Comparison of ENCODE assay signal across 23 mouse cellular contexts in genomic region chr10:93397711-93398110, GRCm38 (mm10). TPM values are rescaled to one million over a fixed set of nuclear protein-coding genes. Genes with fewer than 3 reads are reported as not detected.
DNase-seq lines count a peak whose midpoint lies in the region; ATAC-seq and TF ChIP-seq lines count a peak whose summit lies in the region.
"Had no signal": no experiment of that assay in that cellular context is flagged by ENCODE, and none has a peak within 500 bp of the region (broad histone marks: within the 10 kb centered on the region; RNA-seq: fewer than 3 reads in every experiment).

No protein-coding gene starts in this region.

- no peaks in the 10 kb centered on the region for H3K79me2 ChIP-seq in MEL (ENCODE audit: control insufficient read depth, insufficient read depth, low read length, poor library complexity)

- no peak for TF ChIP-seq CTCF in MEL (IDR thresholded peaks at IDR 0.05 in 2 of 3, conservative IDR thresholded peaks at IDR 0.05 in 1 of 3; ENCODE audit: control insufficient read depth in 1 of 3, insufficient read depth in 1 of 3, low read depth in 2 of 3, low read length in 3 of 3, poor library complexity in 1 of 3, severe bottlenecking in 1 of 3)
- TF ChIP-seq CTCF in midbrain, postnatal 0 days (IDR thresholded peaks at IDR 0.05): no peak

- H3K9ac ChIP-seq in forebrain, embryonic 11.5 days (ENCODE audit: low read length): no peak overlapping the region
- H3K9ac ChIP-seq in forebrain, embryonic 13.5 days: no peak overlapping the region
- no peak overlapping the region for H3K9ac ChIP-seq in MEL (ENCODE audit: control insufficient read depth, low read depth, low read length, poor library complexity, severe bottlenecking)
- H3K9ac ChIP-seq in midbrain, postnatal 0 days (replicated peaks; ENCODE audit: low read length, poor library complexity, severe bottlenecking): no peak overlapping the region
- H3K9ac ChIP-seq: embryonic facial prominence, embryonic 12.5 days; embryonic facial prominence, embryonic 15.5 days; forebrain, embryonic 12.5 days; hindbrain, embryonic 14.5 days had no signal

- no peak for ATAC-seq in forebrain, embryonic 11.5 days (replicated peaks; ENCODE audit: low FRiP score)
- ATAC-seq in forebrain, embryonic 13.5 days: no peak
- no peak for ATAC-seq in midbrain, postnatal 0 days (ENCODE audit: low FRiP score)
- ATAC-seq: forebrain, embryonic 16.5 days; hindbrain, postnatal 0 days; inflammation-experienced regulatory T-cells, adult 6 months; intestine, embryonic 16.5 days had no signal

- no peaks in the 10 kb centered on the region for H3K4me1 ChIP-seq in forebrain, embryonic 11.5 days (replicated peaks; ENCODE audit: control insufficient read depth, insufficient read depth, low read length)
- no peaks in the 10 kb centered on the region for H3K4me1 ChIP-seq in forebrain, embryonic 13.5 days
- no peaks in the 10 kb centered on the region for H3K4me1 ChIP-seq in MEL (ENCODE audit: control insufficient read depth in 1 of 2, insufficient read depth in 2 of 2, low read length in 2 of 2)
- H3K4me1 ChIP-seq in midbrain, postnatal 0 days (ENCODE audit: insufficient read depth, low read length): no peaks in the 10 kb centered on the region
- H3K4me1 ChIP-seq: embryonic facial prominence, embryonic 12.5 days; embryonic facial prominence, embryonic 15.5 days; forebrain, embryonic 12.5 days had no signal

- no peaks in the 10 kb centered on the region for H3K9me3 ChIP-seq in forebrain, embryonic 11.5 days (ENCODE audit: control insufficient read depth, low read length)
- H3K9me3 ChIP-seq in forebrain, embryonic 13.5 days (replicated peaks): no peaks in the 10 kb centered on the region
- no peaks in the 10 kb centered on the region for H3K9me3 ChIP-seq in MEL (replicated peaks; ENCODE audit: insufficient read depth, low read length)
- no peaks in the 10 kb centered on the region for H3K9me3 ChIP-seq in midbrain, postnatal 0 days (ENCODE audit: low read length)
- H3K9me3 ChIP-seq: embryonic facial prominence, embryonic 12.5 days; embryonic facial prominence, embryonic 15.5 days; forebrain, embryonic 12.5 days had no signal

- no peak for TF ChIP-seq POLR2A in MEL (IDR thresholded peaks at IDR 0.05; ENCODE audit: control insufficient read depth in 1 of 2, insufficient read depth in 1 of 2, low read depth in 1 of 2, low read length in 2 of 2, poor library complexity in 1 of 2)

- H3K36me3 ChIP-seq in forebrain, embryonic 11.5 days (ENCODE audit: control insufficient read depth, insufficient read depth, low read length): no peaks in the 10 kb centered on the region
- H3K36me3 ChIP-seq in forebrain, embryonic 13.5 days (ENCODE audit: poor library complexity, severe bottlenecking): no peaks in the 10 kb centered on the region
- no peaks in the 10 kb centered on the region for H3K36me3 ChIP-seq in MEL (ENCODE audit: control insufficient read depth in 1 of 2, insufficient read depth in 2 of 2, low read length in 2 of 2)
- H3K36me3 ChIP-seq in midbrain, postnatal 0 days (ENCODE audit: insufficient read depth, low read length): no peaks in the 10 kb centered on the region
- H3K36me3 ChIP-seq: embryonic facial prominence, embryonic 12.5 days; embryonic facial prominence, embryonic 15.5 days; forebrain, embryonic 12.5 days had no signal

- H3K27me3 ChIP-seq in forebrain, embryonic 11.5 days (ENCODE audit: control insufficient read depth, insufficient read depth, low read length): no peaks in the 10 kb centered on the region
- no peaks in the 10 kb centered on the region for H3K27me3 ChIP-seq in forebrain, embryonic 13.5 days
- no peaks in the 10 kb centered on the region; a peak in 2 of 4 replicates for H3K27me3 ChIP-seq in MEL (ENCODE audit: control insufficient read depth in 1 of 2, insufficient read depth in 2 of 2, low read length in 2 of 2)
- no peaks in the 10 kb centered on the region for H3K27me3 ChIP-seq in midbrain, postnatal 0 days (ENCODE audit: insufficient read depth, low read length)
- H3K27me3 ChIP-seq: embryonic facial prominence, embryonic 12.5 days; embryonic facial prominence, embryonic 15.5 days; forebrain, embryonic 12.5 days had no signal

- no peak for TF ChIP-seq RAD21 in MEL (IDR thresholded peaks at IDR 0.05; ENCODE audit: low read depth, low read length)

- peak; percentile 11 for DNase-seq in forebrain, embryonic 11.5 days (ENCODE audit: low spot score)
- DNase-seq in MEL (ENCODE audit: low read depth, low spot score): peak; percentile 57
- DNase-seq in c-Kit-positive CD71-positive TER-119-positive erythroid progenitor cells, embryonic 14.5 days (ENCODE audit: low spot score): peak; percentile 59
- no peak for DNase-seq in midbrain, postnatal 0 days (ENCODE audit: low spot score)
- DNase-seq in heart, postnatal 25 days (ENCODE audit: low spot score): no peak
- DNase-seq: adrenal gland, adult 2 months; adrenal gland, postnatal 14 days; cerebellum, adult 18-20 months; cerebellum, adult 9-10 months; cerebellum, postnatal 14 days; gastrocnemius, postnatal 10 days; gastrocnemius, postnatal 36 days; heart, postnatal 4 days had no signal

- H3K4me3 ChIP-seq in forebrain, embryonic 11.5 days (ENCODE audit: low read depth, low read length): no peak overlapping the region
- no peak overlapping the region for H3K4me3 ChIP-seq in forebrain, embryonic 13.5 days
- no peak overlapping the region for H3K4me3 ChIP-seq in MEL (ENCODE audit: control insufficient read depth in 1 of 2, insufficient read depth in 1 of 2, low read depth in 2 of 2, low read length in 2 of 2)
- no peak overlapping the region for H3K4me3 ChIP-seq in midbrain, postnatal 0 days (ENCODE audit: low read depth, low read length)
- H3K4me3 ChIP-seq: embryonic facial prominence, embryonic 12.5 days; embryonic facial prominence, embryonic 15.5 days; forebrain, embryonic 12.5 days had no signal

- WGBS in forebrain, embryonic 11.5 days: 86% methylated on average over 5 of the region's 5 CpGs
- WGBS in forebrain, embryonic 13.5 days: 86% methylated on average over 5 of the region's 5 CpGs
- WGBS in midbrain, postnatal 0 days: 91% methylated on average over 5 of the region's 5 CpGs

- no peak overlapping the region for H3K27ac ChIP-seq in forebrain, embryonic 11.5 days (ENCODE audit: low read depth, low read length)
- H3K27ac ChIP-seq in forebrain, embryonic 13.5 days: no peak overlapping the region
- H3K27ac ChIP-seq in MEL (ENCODE audit: control insufficient read depth, low read depth, low read length): no peak overlapping the region
- no peak overlapping the region for H3K27ac ChIP-seq in midbrain, postnatal 0 days (ENCODE audit: low read depth, low read length)
- H3K27ac ChIP-seq: embryonic facial prominence, embryonic 12.5 days; embryonic facial prominence, embryonic 15.5 days; forebrain, embryonic 12.5 days; hindbrain, embryonic 14.5 days; hindbrain, postnatal 0 days had no signal

- H3K4me2 ChIP-seq in forebrain, embryonic 11.5 days (ENCODE audit: low read depth, low read length, severe bottlenecking): no peak overlapping the region
- H3K4me2 ChIP-seq in forebrain, embryonic 13.5 days: no peak overlapping the region
- H3K4me2 ChIP-seq in midbrain, postnatal 0 days (ENCODE audit: low read depth, low read length, poor library complexity, severe bottlenecking): no peak overlapping the region
- H3K4me2 ChIP-seq: embryonic facial prominence, embryonic 12.5 days; embryonic facial prominence, embryonic 15.5 days; forebrain, embryonic 12.5 days; heart, embryonic 11.5 days; hindbrain, embryonic 14.5 days had no signal

- no peak for TF ChIP-seq EP300 in MEL (IDR thresholded peaks at IDR 0.05; ENCODE audit: low read depth in 1 of 2, low read length in 2 of 2)

- intact Hi-C loops in heart, postnatal 25 days (cut with DNase I): no loop called here

TF ChIP-seq in MEL, 35 proteins besides CTCF, POLR2A, EP300 and RAD21:
- TF ChIP-seq CHD2 (IDR thresholded peaks at IDR 0.05; ENCODE audit: low read length) (no peak), MYC (IDR thresholded peaks at IDR 0.05; ENCODE audit: low read depth, low read length) (no peak), TAL1 (IDR thresholded peaks at IDR 0.05; ENCODE audit: low read length) (no peak), KAT2A (conservative IDR thresholded peaks at IDR 0.05; ENCODE audit: low read depth, low read length) (no peak), TCF12 (IDR thresholded peaks at IDR 0.05; ENCODE audit: low read depth, low read length) (no peak), NRF1 (IDR thresholded peaks at IDR 0.05; ENCODE audit: insufficient read depth, low read depth, low read length, poor library complexity, severe bottlenecking) (no peak), POLR2AphosphoS5 (IDR thresholded peaks at IDR 0.05; ENCODE audit: borderline replicate concordance, low read depth, low read length) (no peak), E2F4 (IDR thresholded peaks at IDR 0.05; ENCODE audit: borderline replicate concordance, low read depth, low read length) (no peak), UBTF (IDR thresholded peaks at IDR 0.05; ENCODE audit: borderline replicate concordance, insufficient read depth, low read depth, low read length) (no peak), MAZ (IDR thresholded peaks at IDR 0.05; ENCODE audit: low read depth, low read length) (no peak), ZKSCAN1 (IDR thresholded peaks at IDR 0.05; ENCODE audit: low read depth, low read length) (no peak)
TF ChIP-seq in MEL: peak in this region for 0.

RNA-seq across cellular contexts. Expression of gene Lta4h, which starts 55.5 kb away (rescaled TPM):
- polyA plus RNA-seq in forebrain, embryonic 11.5 days (2014; fragmentation: Nextera tagmentation; extraction: Ambion mirVana): 152 and 163 TPM in 2 replicates
- 110 and 116 TPM in 2 replicates for polyA plus RNA-seq in forebrain, embryonic 13.5 days (2015; fragmentation: Nextera tagmentation; extraction: Ambion mirVana)
- total RNA-seq in MEL (2012; rRNA removed): 73.2 and 76.8 TPM in 2 replicates
- 10 to 100 TPM in 1 of 2 experiments, not detected in 1; 73.0 TPM for polyA plus RNA-seq in MEL (2012; ENCODE audit: insufficient read depth in 1 of 2, insufficient read length in 2 of 2, low read depth in 1 of 2, low replicate concordance in 2 of 2, missing spikeins in 1 of 2)
- 56.2 and 65.8 TPM in 2 replicates for total RNA-seq in midbrain, postnatal 0 days (2014; rRNA removed)
- polyA plus RNA-seq in midbrain, postnatal 0 days (2015; fragmentation: Nextera tagmentation; extraction: Ambion mirVana): 85.1 and 93.8 TPM in 2 replicates
- total RNA-seq in heart, postnatal 25 days (2021): 10 to 100 TPM; 33.8 to 34.1 TPM

Comparison
In these comparisons a context has a peak if more than half of its experiments do, and no peak if none do; other contexts are left out.
1. DNase-seq: peak in forebrain, embryonic 11.5 days (single experiment), MEL (single experiment) and c-Kit-positive CD71-positive TER-119-positive erythroid progenitor cells, embryonic 14.5 days (single experiment); none in midbrain, postnatal 0 days (single experiment) and heart, postnatal 25 days (single experiment).